Mouse (Mus musculus) neural tube, embryonic 12.5 days (tissue): ENCODE results near the gene Helz2. TPM values are rescaled to one million over a fixed set of nuclear protein-coding genes. Genes with fewer than 3 reads are reported as not detected.

Experiments
- ATAC-seq: fragments of 200-750 bp; cut with Nextera tagmentation; 2 replicates; pipeline ENCODE4 v1.8.0; 2017; ENCODE audit warnings: low read depth, mild to moderate bottlenecking, moderate TSS enrichment, moderate library complexity; ENCODE audit not compliant: low FRiP score
- H3K27ac ChIP-seq: fragments of 300-500 bp; sonication (generic); 2 replicates; pipeline ENCODE4 v1.5.1; 2016
- H3K27me3 ChIP-seq: fragments of 300-500 bp; sonication (generic); replicated peaks from 2 replicates; pipeline ENCODE4 v1.6.1; 2016; ENCODE audit warnings: mild to moderate bottlenecking
- H3K36me3 ChIP-seq: fragments of 300-500 bp; sonication (generic); 2 replicates; pipeline ENCODE4 v1.6.1; 2016; ENCODE audit warnings: mild to moderate bottlenecking
- H3K4me1 ChIP-seq: fragments of 300-500 bp; sonication (generic); 2 replicates; pipeline ENCODE4 v1.6.1; 2016
- H3K4me2 ChIP-seq: fragments of 300-500 bp; sonication (generic); replicated peaks from 2 replicates; pipeline ENCODE4 v1.6.1; 2016; ENCODE audit warnings: mild to moderate bottlenecking
- H3K4me3 ChIP-seq: fragments of 300-500 bp; sonication (generic); 2 replicates; pipeline ENCODE4 v1.5.1; 2016
- H3K9ac ChIP-seq: fragments of 300-500 bp; sonication (generic); 2 replicates; pipeline ENCODE4 v1.6.1; 2016; ENCODE audit warnings: mild to moderate bottlenecking
- H3K9me3 ChIP-seq: fragments of 300-500 bp; sonication (generic); 2 replicates; pipeline ENCODE4 v1.6.1; 2016; ENCODE audit warnings: mild to moderate bottlenecking
- WGBS: fragments of 180-500 bp; shearing (Covaris S2); methylation state at CpG from one replicate; pipeline ENCODE4 v1.1.7; 2016; 5-methylcytosine and 5-hydroxymethylcytosine counted together
- polyA plus RNA-seq: library from polyadenylated mRNA; unstranded; fragments of >200 nt; fragmentation: Nextera tagmentation; extraction: Ambion mirVana; gene quantifications from 2 replicates; pipeline ENCODE4 v1.2.1, GENCODE M21; 2016

Gene Helz2
- polyA plus RNA-seq, 1 experiment from 2014 or later: 0.70 TPM

DNA sequence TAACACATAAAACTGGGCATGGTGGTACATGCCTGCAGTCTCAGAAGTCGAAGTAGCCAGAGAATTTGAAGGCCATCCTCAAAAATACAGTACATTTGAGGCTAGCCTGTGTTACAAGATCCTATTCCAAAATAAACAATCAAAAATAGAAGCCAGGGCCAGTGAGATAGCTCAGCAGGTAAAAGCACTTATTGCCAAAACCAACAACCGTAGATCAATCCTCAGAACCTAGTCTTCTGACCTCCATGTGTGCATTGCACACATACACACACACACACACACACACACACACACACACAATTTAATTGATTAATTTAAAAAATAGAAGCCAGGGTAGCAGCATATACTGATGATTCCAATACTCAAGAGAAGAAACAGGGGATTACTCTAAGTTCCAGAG lies 25.0 kb upstream of the Helz2 start:
- no peak overlapping the region for H3K4me2 ChIP-seq
- H3K4me1 ChIP-seq: no peaks in the 10 kb centered on the region
- no peaks in the 10 kb centered on the region for H3K9me3 ChIP-seq
- 93% methylated on average over 2 of the region's 2 CpGs for WGBS
- no peak overlapping the region for H3K27ac ChIP-seq
- no peak for ATAC-seq
- no peaks in the 10 kb centered on the region for H3K27me3 ChIP-seq
- no peak overlapping the region for H3K9ac ChIP-seq
- no peak overlapping the region for H3K4me3 ChIP-seq
- peaks cover 65% of the 10 kb centered on the region for H3K36me3 ChIP-seq

DNA sequence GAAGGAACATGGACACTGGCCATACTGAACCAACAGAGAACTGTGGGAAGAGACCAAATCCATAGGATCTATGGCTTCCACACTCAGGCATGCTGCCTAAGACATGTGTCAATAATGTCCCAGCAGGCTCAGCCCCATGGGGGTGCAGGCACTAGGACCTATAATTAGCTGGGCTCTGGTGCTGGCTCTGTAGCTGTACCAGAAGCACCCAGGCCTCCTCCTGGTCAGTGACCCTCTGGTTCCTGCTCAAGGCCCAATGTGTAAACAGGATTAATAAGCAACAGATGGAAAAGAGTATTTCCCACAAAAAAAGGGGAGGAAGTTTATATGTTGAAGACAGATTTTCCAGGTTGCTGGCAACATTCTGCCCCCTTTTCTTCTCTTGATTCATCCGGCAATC lies 11.4 kb upstream of the Helz2 start:
- Histone ChIP-seq H3K9me3 (no peaks in the 10 kb centered on the region), H3K27me3 (no peaks in the 10 kb centered on the region), H3K27ac (no peak overlapping the region), H3K4me3 (no peak overlapping the region), H3K4me1 (no peaks in the 10 kb centered on the region), H3K36me3 (peaks cover 66% of the 10 kb centered on the region), H3K9ac (no peak overlapping the region), H3K4me2 (no peak overlapping the region)
- ATAC-seq: no peak
- 81% methylated on average over 1 of the region's 1 CpGs for WGBS

GRCm38 (mm10) chr2:181251841-181252240 lies 10.0 kb upstream of the Helz2 start:
- ATAC-seq: no peak
- Histone ChIP-seq H3K4me1 (no peaks in the 10 kb centered on the region), H3K9ac (no peak overlapping the region), H3K4me2 (no peak overlapping the region), H3K9me3 (no peaks in the 10 kb centered on the region), H3K4me3 (no peak overlapping the region), H3K27ac (no peak overlapping the region), H3K27me3 (no peaks in the 10 kb centered on the region), H3K36me3 (peaks cover 54% of the 10 kb centered on the region)
- 86% methylated on average over 1 of the region's 1 CpGs for WGBS

- no peak overlapping the region for H3K9ac ChIP-seq
- no peak for ATAC-seq
- no peaks in the 10 kb centered on the region for H3K4me1 ChIP-seq
- H3K36me3 ChIP-seq: peaks cover 32% of the 10 kb centered on the region
- WGBS: 92% methylated on average over 10 of the region's 10 CpGs
- no peak overlapping the region for H3K4me3 ChIP-seq
- no peaks in the 10 kb centered on the region for H3K27me3 ChIP-seq
- no peaks in the 10 kb centered on the region for H3K9me3 ChIP-seq
- H3K27ac ChIP-seq: no peak overlapping the region
- no peak overlapping the region for H3K4me2 ChIP-seq
Observed at GRCm38 (mm10) chr2:181249217-181249616, 7.4 kb upstream of the Helz2 start.

DNA sequence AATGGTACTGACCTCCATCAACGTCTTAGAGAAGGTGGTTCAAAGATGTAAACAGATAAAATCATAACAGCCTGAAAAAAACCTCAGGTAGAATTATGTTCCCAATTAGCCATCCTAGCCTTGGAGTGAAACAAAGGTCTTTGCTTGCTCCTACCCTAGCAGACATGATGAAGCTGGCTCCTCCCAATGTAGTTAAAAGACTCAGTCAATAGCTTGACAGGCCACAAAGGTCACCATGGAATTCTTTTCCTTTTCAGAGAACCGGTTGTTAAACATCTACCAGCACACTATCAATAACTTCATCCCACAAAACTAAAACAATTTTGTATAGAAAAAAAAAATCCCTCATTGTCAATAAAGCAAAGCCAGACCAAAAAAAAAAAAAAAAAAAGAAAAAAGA lies 3.2 kb upstream of the Helz2 start:
- no peaks in the 10 kb centered on the region for H3K4me1 ChIP-seq
- no peak overlapping the region for H3K9ac ChIP-seq
- no peaks in the 10 kb centered on the region for H3K27me3 ChIP-seq
- ATAC-seq: no peak
- H3K4me3 ChIP-seq: no peak overlapping the region
- no peaks in the 10 kb centered on the region for H3K36me3 ChIP-seq
- 22% methylated on average over 2 of the region's 2 CpGs for WGBS
- H3K4me2 ChIP-seq: no peak overlapping the region
- H3K9me3 ChIP-seq: no peaks in the 10 kb centered on the region
- H3K27ac ChIP-seq: no peak overlapping the region

GRCm38 (mm10) chr2:181243706-181244394 lies 2.0 kb upstream of the Helz2 start:
- H3K36me3 ChIP-seq: no peaks in the 10 kb centered on the region
- H3K4me2 ChIP-seq: no peak overlapping the region
- H3K27ac ChIP-seq: no peak overlapping the region
- WGBS: 47% methylated on average over 9 of the region's 11 CpGs
- H3K9me3 ChIP-seq: no peaks in the 10 kb centered on the region
- no peaks in the 10 kb centered on the region for H3K4me1 ChIP-seq
- no peak overlapping the region for H3K4me3 ChIP-seq
- H3K27me3 ChIP-seq: no peaks in the 10 kb centered on the region
- ATAC-seq: no peak
- no peak overlapping the region for H3K9ac ChIP-seq

DNA sequence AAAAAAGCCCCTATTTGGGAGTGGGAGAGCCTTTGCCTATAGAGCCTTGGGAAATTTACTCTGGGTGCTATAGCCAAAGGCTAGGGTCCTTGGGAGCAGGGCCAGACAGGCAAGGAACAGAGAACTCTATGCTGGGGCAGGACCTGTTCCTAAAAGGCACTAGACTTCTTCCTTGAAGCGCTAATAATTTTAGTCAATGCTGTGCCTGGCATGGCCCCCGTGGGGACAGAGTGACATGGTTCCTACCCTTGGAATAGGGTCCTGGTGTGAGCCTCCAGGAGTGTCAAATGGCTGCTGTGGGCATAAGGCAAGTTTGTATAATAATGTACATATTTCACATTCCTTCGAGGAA lies 463 bp upstream of the Helz2 start:
- no peaks in the 10 kb centered on the region for H3K36me3 ChIP-seq
- H3K4me3 ChIP-seq: no peak overlapping the region
- peak overlapping the region; percentile 53 for H3K4me2 ChIP-seq
- H3K27me3 ChIP-seq: no peaks in the 10 kb centered on the region
- WGBS: 63% methylated on average over 3 of the region's 3 CpGs
- no peaks in the 10 kb centered on the region for H3K4me1 ChIP-seq
- no peak for ATAC-seq
- no peaks in the 10 kb centered on the region for H3K9me3 ChIP-seq
- H3K27ac ChIP-seq: no peak overlapping the region
- H3K9ac ChIP-seq: no peak overlapping the region

GRCm38 (mm10) chr2:181240806-181241440 lies 904 bp downstream of the Helz2 start:
- H3K27me3 ChIP-seq: no peaks in the 10 kb centered on the region
- 93% methylated on average over 13 of the region's 13 CpGs for WGBS
- peak overlapping the region; percentile 53; the same call in 1 of the 2 replicates for H3K4me2 ChIP-seq

GRCm38 (mm10) chr2:181239261-181239660 lies 2.6 kb downstream of the Helz2 start:
- Histone ChIP-seq H3K27me3 (no peaks in the 10 kb centered on the region), H3K27ac (no peak overlapping the region), H3K9me3 (no peaks in the 10 kb centered on the region), H3K9ac (no peak overlapping the region), H3K4me1 (no peaks in the 10 kb centered on the region), H3K4me2 (no peak overlapping the region), H3K4me3 (no peak overlapping the region), H3K36me3 (no peaks in the 10 kb centered on the region)
- no peak for ATAC-seq
- 96% methylated on average over 9 of the region's 9 CpGs for WGBS

More at GRCm38 (mm10) chr2:181240806-181241440, 904 bp downstream of the Helz2 start:
- no peak overlapping the region for H3K4me3 ChIP-seq
- H3K4me1 ChIP-seq: no peaks in the 10 kb centered on the region
- no peaks in the 10 kb centered on the region for H3K9me3 ChIP-seq
- H3K9ac ChIP-seq: no peak overlapping the region
- ATAC-seq: no peak
- no peak overlapping the region for H3K27ac ChIP-seq
- H3K36me3 ChIP-seq: no peaks in the 10 kb centered on the region

DNA sequence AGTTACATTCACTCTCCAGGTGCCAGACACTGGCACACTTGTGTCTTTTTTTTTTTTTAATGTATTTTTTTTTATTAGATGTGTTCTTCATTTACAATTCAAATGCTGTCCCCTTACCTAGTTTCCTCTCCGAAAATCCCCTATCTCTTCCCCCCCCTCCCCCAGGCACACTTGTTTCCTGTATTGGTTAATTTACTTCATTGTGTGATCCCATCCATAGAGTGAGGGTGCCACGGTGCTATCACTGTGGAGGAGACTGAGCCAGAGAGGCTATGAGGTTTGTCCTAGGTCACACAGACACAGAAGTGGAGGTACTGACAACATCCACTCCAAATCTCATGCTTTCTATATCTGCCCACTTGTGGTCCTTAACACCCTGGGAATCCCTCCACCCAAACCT lies 3.0 kb downstream of the Helz2 start:
- H3K36me3 ChIP-seq: no peaks in the 10 kb centered on the region
- H3K9me3 ChIP-seq: no peaks in the 10 kb centered on the region
- H3K4me2 ChIP-seq: no peak overlapping the region
- H3K4me3 ChIP-seq: no peak overlapping the region
- ATAC-seq: no peak
- no peak overlapping the region for H3K27ac ChIP-seq
- no peaks in the 10 kb centered on the region for H3K27me3 ChIP-seq
- no peaks in the 10 kb centered on the region for H3K4me1 ChIP-seq
- 68% methylated on average over 2 of the region's 2 CpGs for WGBS
- H3K9ac ChIP-seq: no peak overlapping the region

DNA sequence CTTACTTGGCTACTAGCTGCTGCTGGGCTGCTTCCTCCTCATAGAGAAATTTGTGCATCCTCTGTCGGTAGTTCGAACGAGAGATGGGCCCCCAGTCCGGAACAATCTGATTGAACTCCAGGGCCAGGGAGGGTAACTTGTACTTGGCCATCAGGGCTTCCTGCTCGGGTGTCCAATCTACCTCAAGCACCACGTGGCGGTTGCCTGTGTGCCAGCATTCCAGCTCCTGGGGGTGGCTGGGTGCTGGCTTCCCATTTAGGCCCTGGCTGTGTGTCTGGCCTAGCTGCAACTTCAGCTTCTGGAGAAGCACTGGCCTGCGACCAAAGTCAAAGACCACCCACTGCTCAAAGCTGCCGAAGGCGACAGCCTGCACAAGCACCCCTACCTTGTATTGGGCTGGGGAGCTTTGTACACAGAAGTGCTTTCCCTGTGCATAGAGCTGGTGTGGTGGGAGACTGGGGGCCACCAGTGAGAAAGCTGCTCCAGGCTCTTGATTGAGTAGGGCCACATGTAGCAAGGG lies 3.7 kb downstream of the Helz2 start:
- H3K9me3 ChIP-seq: no peaks in the 10 kb centered on the region
- no peaks in the 10 kb centered on the region for H3K27me3 ChIP-seq
- no peaks in the 10 kb centered on the region for H3K36me3 ChIP-seq
- no peak overlapping the region for H3K4me2 ChIP-seq
- no peak for ATAC-seq
- H3K9ac ChIP-seq: no peak overlapping the region
- no peak overlapping the region for H3K27ac ChIP-seq
- WGBS: 82% methylated on average over 10 of the region's 10 CpGs
- no peak overlapping the region for H3K4me3 ChIP-seq
- no peaks in the 10 kb centered on the region for H3K4me1 ChIP-seq

GRCm38 (mm10) chr2:181237251-181238014 lies 4.4 kb downstream of the Helz2 start:
- Histone ChIP-seq H3K27ac (no peak overlapping the region), H3K4me2 (no peak overlapping the region), H3K4me3 (no peak overlapping the region), H3K36me3 (no peaks in the 10 kb centered on the region), H3K27me3 (no peaks in the 10 kb centered on the region), H3K9ac (no peak overlapping the region), H3K4me1 (no peaks in the 10 kb centered on the region), H3K9me3 (no peaks in the 10 kb centered on the region)
- 93% methylated on average over 17 of the region's 17 CpGs for WGBS
- no peak for ATAC-seq
